Mouse (Mus musculus) neural tube, embryonic 15.5 days (tissue): Measurements from ENCODE around the gene Gm11939. TPM values are rescaled to one million over a fixed set of nuclear protein-coding genes. Genes with fewer than 3 reads are reported as not detected.

Source experiments
- ATAC-seq: fragments of 200-750 bp; cut with Nextera tagmentation; 2 replicates; pipeline ENCODE4 v1.8.0; 2017; ENCODE audit warnings: mild to moderate bottlenecking, moderate TSS enrichment, moderate library complexity; ENCODE audit not compliant: low FRiP score
- H3K27ac ChIP-seq: fragments of 300-500 bp; sonication (generic); replicated peaks from 2 replicates; pipeline ENCODE4 v1.5.1; 2015; ENCODE audit warnings: mild to moderate bottlenecking, inconsistent platforms
- H3K27me3 ChIP-seq: fragments of 300-500 bp; sonication (generic); replicated peaks from 2 replicates; pipeline ENCODE4 v1.6.1; 2015; ENCODE audit warnings: inconsistent platforms
- H3K36me3 ChIP-seq: fragments of 300-500 bp; sonication (generic); 2 replicates; pipeline ENCODE4 v1.6.1; 2015; ENCODE audit warnings: inconsistent platforms
- H3K4me1 ChIP-seq: fragments of 300-500 bp; sonication (generic); 2 replicates; pipeline ENCODE4 v1.6.1; 2015; ENCODE audit warnings: inconsistent platforms
- H3K4me2 ChIP-seq: fragments of 300-500 bp; sonication (generic); 2 replicates; pipeline ENCODE4 v1.6.1; 2015; ENCODE audit warnings: inconsistent platforms, mild to moderate bottlenecking, moderate library complexity
- H3K4me3 ChIP-seq: fragments of 300-500 bp; sonication (generic); replicated peaks from 2 replicates; pipeline ENCODE4 v1.5.1; 2015; ENCODE audit warnings: mild to moderate bottlenecking, inconsistent platforms
- H3K9ac ChIP-seq: fragments of 300-500 bp; sonication (generic); replicated peaks from 2 replicates; pipeline ENCODE4 v1.6.1; 2015; ENCODE audit warnings: mild to moderate bottlenecking, inconsistent platforms
- H3K9me3 ChIP-seq: fragments of 300-500 bp; sonication (generic); replicated peaks from 2 replicates; pipeline ENCODE4 v1.6.1; 2016; ENCODE audit warnings: inconsistent platforms
- WGBS: fragments of 180-500 bp; shearing (Covaris S2); methylation state at CpG from one replicate; pipeline ENCODE4 v1.1.7; 2015; ENCODE audit warnings: mixed read lengths; 5-methylcytosine and 5-hydroxymethylcytosine counted together
- polyA plus RNA-seq: library from polyadenylated mRNA; unstranded; fragments of >200 nt; fragmentation: Nextera tagmentation; extraction: Ambion mirVana; gene quantifications from 2 replicates; pipeline ENCODE4 v1.2.1, GENCODE M21; 2015

Gm11939 gene
- polyA plus RNA-seq, 1 experiment from 2014 or later, result not detected

- H3K27me3 ChIP-seq, result no peaks in the 10 kb centered on the region
- no peak overlapping the region for H3K27ac ChIP-seq
- H3K9ac ChIP-seq, result no peak overlapping the region
- no peak overlapping the region for H3K4me3 ChIP-seq
- WGBS, result 80% methylated on average over 6 of the region's 6 CpGs
- H3K36me3 ChIP-seq, result no peaks in the 10 kb centered on the region
- no peak for ATAC-seq
- H3K4me2 ChIP-seq, result no peak overlapping the region
- H3K4me1 ChIP-seq, result no peaks in the 10 kb centered on the region
- H3K9me3 ChIP-seq, result no peaks in the 10 kb centered on the region
These were observed 3.3 kb upstream of the Gm11939 start for GRCm38 (mm10) chr11:99562580-99562979.

GRCm38 (mm10) chr11:99557976-99558745, 1.1 kb downstream of the Gm11939 start:
- no peak overlapping the region for H3K9ac ChIP-seq
- no peaks in the 10 kb centered on the region for H3K27me3 ChIP-seq
- no peaks in the 10 kb centered on the region for H3K9me3 ChIP-seq
- H3K27ac ChIP-seq, result no peak overlapping the region
- no peak for ATAC-seq
- H3K36me3 ChIP-seq, result no peaks in the 10 kb centered on the region
- no peak overlapping the region for H3K4me3 ChIP-seq
- WGBS, result 86% methylated on average over 3 of the region's 3 CpGs
- H3K4me2 ChIP-seq, result no peak overlapping the region
- no peaks in the 10 kb centered on the region for H3K4me1 ChIP-seq

DNA sequence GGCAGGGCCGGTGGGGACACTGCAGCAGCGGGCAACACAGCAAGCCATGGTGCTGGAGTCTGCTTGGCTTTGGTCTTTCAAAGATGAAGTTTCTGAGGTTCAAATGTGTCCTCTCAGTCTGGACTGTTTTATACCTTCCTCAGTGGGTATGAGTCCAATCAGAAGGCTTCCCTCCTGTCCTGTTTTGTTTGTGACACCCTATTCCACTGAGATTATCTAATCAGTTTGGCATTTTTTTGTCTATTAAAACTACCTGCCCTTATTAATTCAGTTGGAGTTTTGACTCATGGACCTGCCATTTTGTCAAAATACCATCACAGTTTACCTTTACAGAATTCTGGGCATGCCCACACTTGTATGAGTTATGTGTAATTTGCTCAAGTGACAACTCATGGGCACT, 2.5 kb downstream of the Gm11939 start, which contains the start of gene Krtap3-2:
Krtap3-2 (minus strand) TSS at position 101 of the 400 bp plus-strand sequence.
- Histone ChIP-seq H3K9ac (no peak within 1 kb of the TSS), H3K4me1 (no peaks in the 10 kb centered on the region), H3K27ac (no peak within 1 kb of the TSS), H3K4me3 (no peak within 1 kb of the TSS), H3K27me3 (no peaks in the 10 kb centered on the region), H3K4me2 (no peak within 1 kb of the TSS), H3K9me3 (no peaks in the 10 kb centered on the region), H3K36me3 (no peaks in the 10 kb centered on the region)
- 87% methylated on average over 2 of the region's 2 CpGs for WGBS
- no peak for ATAC-seq

DNA sequence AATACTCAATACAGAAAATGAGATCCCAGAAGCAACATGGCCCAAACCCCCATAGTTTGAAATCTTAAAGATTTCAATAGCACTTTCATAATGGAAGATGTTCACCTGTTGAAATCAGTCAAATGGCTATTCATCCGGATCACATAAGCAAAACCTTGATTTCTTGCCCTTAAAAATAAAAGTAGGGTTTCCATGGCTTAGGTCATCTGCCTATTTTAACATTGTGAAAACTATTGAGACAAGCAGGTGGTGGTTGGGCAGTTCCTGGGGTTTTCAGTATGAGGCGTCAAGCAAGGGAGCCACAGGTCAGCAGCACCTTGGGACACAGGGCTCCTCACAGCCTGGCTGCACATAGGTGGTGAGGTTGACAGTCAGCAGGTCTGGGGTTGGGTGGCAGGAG, 3.1 kb downstream of the Gm11939 start:
- no peak overlapping the region for H3K9ac ChIP-seq
- 94% methylated on average over 2 of the region's 2 CpGs for whole genome bisulfite sequencing
- H3K4me2 ChIP-seq, result no peak overlapping the region
- H3K4me1 ChIP-seq, result no peaks in the 10 kb centered on the region
- H3K27ac ChIP-seq, result no peak overlapping the region
- H3K27me3 ChIP-seq, result no peaks in the 10 kb centered on the region
- no peaks in the 10 kb centered on the region for H3K36me3 ChIP-seq
- no peak overlapping the region for H3K4me3 ChIP-seq
- no peaks in the 10 kb centered on the region for H3K9me3 ChIP-seq
- ATAC-seq, result no peak

DNA sequence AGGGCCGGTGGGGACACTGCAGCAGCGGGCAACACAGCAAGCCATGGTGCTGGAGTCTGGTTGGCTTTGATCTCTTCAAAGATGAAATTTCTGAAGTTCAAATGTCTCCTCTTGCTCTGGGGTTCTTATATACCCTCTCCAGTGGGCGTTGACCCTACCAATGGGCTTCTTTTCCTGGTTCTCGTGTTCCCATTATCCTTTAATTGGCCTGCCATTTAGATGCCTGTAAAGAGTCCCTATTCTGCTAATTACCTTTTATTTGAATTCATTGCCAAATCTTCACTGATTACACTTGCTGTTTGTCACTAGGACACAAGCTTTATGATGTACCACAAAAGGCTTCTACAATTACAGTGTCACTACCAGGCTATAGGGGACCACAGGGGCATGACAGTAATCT, 8.5 kb downstream of the Gm11939 start, which contains the start of gene Krtap3-3:
Krtap3-3 (minus strand) TSS at position 101 of the 400 bp plus-strand sequence.
- Histone ChIP-seq H3K27ac (no peak within 1 kb of the TSS), H3K36me3 (no peaks in the 10 kb centered on the region), H3K4me2 (no peak within 1 kb of the TSS), H3K9ac (no peak within 1 kb of the TSS), H3K27me3 (no peaks in the 10 kb centered on the region), H3K4me1 (no peaks in the 10 kb centered on the region), H3K4me3 (no peak within 1 kb of the TSS), H3K9me3 (no peaks in the 10 kb centered on the region)
- WGBS, result 30% methylated on average over 4 of the region's 4 CpGs
- no peak for ATAC-seq

DNA sequence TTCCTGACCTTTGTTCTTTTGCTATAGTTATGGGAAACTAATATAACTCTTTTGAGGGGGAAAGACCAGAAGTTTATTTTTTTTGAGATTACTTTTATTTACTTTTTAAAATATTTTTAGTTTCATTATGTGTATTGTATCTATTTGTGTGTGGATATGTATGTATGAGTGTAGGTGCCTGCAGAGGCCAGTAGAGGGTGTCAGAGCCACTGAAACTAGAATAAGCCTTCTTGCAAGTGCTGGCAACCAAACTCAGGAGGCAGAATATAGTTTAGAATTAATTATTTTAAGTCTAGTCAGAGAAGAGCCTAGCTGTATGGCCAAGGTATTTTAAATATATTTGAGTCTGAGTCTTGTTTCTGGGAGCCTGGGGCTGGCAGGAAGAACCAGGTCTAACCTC, 11.4 kb downstream of the Gm11939 start:
- no peak overlapping the region for H3K27ac ChIP-seq

GRCm38 (mm10) chr11:99539721-99540120, 19.5 kb downstream of the Gm11939 start:
- H3K4me3 ChIP-seq, result no peak overlapping the region
- WGBS, result 66% methylated on average over 9 of the region's 9 CpGs
- no peak overlapping the region for H3K9ac ChIP-seq
- no peaks in the 10 kb centered on the region for H3K36me3 ChIP-seq
- H3K9me3 ChIP-seq, result no peaks in the 10 kb centered on the region
- no peak overlapping the region for H3K27ac ChIP-seq
- no peak for ATAC-seq
- H3K27me3 ChIP-seq, result no peaks in the 10 kb centered on the region
- no peaks in the 10 kb centered on the region; the same call in 1 of the 2 replicates for H3K4me1 ChIP-seq
- peak overlapping the region; percentile 1; the same call in 1 of the 2 replicates for H3K4me2 ChIP-seq

More for the DNA sequence above, 11.4 kb downstream of the Gm11939 start:
- Histone ChIP-seq H3K4me3 (no peak overlapping the region), H3K27me3 (no peaks in the 10 kb centered on the region), H3K36me3 (no peaks in the 10 kb centered on the region), H3K9me3 (no peaks in the 10 kb centered on the region), H3K4me2 (no peak overlapping the region), H3K9ac (no peak overlapping the region), H3K4me1 (no peaks in the 10 kb centered on the region)
- no peak for ATAC-seq

DNA sequence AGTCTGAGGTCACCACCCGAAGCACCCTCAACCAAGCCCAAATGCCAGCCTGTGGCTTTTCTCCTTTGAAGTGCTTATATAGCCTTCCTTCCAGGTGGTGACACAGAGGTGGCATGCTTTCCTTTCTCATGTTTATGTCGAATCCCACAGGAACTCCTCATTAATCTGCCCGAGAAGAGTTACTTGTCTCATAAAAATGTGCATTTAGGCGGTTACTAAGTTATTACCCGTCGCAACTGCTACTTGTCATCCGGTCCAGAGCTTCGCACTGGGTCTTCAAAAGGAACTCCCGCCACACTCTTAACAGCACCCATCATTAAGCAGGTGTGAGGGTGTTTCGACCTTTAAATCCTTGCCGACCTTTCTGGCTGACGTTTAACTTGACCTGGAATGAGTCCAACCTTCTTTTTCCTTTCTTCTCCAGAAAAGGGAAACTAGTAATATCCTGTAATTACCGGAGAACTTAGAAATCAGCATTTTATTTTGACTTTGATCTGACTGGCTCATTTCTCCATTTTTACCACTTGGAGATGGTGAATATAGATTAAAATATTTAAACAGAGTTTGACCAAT, 37.9 kb downstream of the Gm11939 start, which contains the start of gene Krt39:
Krt39 (minus strand) TSS at position 51 of the 573 bp plus-strand sequence.
- WGBS, result 77% methylated on average over 13 of the region's 13 CpGs
- H3K9ac ChIP-seq, result no peak within 1 kb of the TSS
- ATAC-seq, result no peak
- H3K9me3 ChIP-seq, result no peaks in the 10 kb centered on the region
- H3K27ac ChIP-seq, result no peak within 1 kb of the TSS
- H3K27me3 ChIP-seq, result no peaks in the 10 kb centered on the region
- H3K4me2 ChIP-seq, result no peak within 1 kb of the TSS
- no peaks in the 10 kb centered on the region for H3K4me1 ChIP-seq
- no peak within 1 kb of the TSS for H3K4me3 ChIP-seq
- no peaks in the 10 kb centered on the region for H3K36me3 ChIP-seq

DNA sequence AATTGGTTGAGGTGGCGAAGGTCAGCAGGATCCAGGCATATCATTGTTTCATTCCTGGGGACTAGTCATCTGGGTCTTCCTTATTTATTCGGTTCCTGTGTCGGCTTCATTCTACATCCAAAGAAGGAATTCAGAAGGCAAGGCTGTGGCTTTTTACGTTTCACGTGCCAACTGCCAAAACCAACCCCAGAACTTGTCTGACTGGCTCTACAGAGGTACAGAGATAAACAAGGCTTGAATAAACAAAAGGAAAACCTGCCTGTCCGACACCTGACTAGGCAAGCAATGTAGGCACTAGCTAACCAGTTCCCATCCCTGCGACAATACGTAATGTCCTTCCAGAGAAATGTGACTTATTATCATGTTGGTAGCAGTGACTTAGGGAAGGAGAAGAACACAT, 45.2 kb downstream of the Gm11939 start:
- Histone ChIP-seq H3K27ac (no peak overlapping the region), H3K27me3 (no peaks in the 10 kb centered on the region), H3K9me3 (no peaks in the 10 kb centered on the region), H3K4me2 (no peak overlapping the region), H3K36me3 (no peaks in the 10 kb centered on the region), H3K9ac (no peak overlapping the region), H3K4me3 (no peak overlapping the region), H3K4me1 (no peaks in the 10 kb centered on the region)
- ATAC-seq, result no peak
- 90% methylated on average over 8 of the region's 8 CpGs for WGBS

Other genes starting within 250 kb of the Gm11939 start
- 0.61 and 0.77 TPM in 2 replicates for gene Krt25, start 236.5 kb downstream of the Gm11939 start, polyA plus RNA-seq
- 0.19 and 0.26 TPM in 2 replicates for gene Krt26, start 221.5 kb downstream of the Gm11939 start, polyA plus RNA-seq
- 0.19 and 0.33 TPM in 2 replicates for gene Krt27, start 208.4 kb downstream of the Gm11939 start, polyA plus RNA-seq
- gene Krt28, start 184.6 kb downstream of the Gm11939 start, polyA plus RNA-seq, result 0.36 and 0.50 TPM in 2 replicates
- gene Krt10, start 170.1 kb downstream of the Gm11939 start, polyA plus RNA-seq, result 31.6 and 31.8 TPM in 2 replicates
- 0.11 and 0.12 TPM in 2 replicates for gene Krt12, start 137.2 kb downstream of the Gm11939 start, polyA plus RNA-seq
- 0.08 and 5.4 TPM in 2 replicates for gene Krt20, start 121.3 kb downstream of the Gm11939 start, polyA plus RNA-seq
- gene Krt23, start 66.3 kb downstream of the Gm11939 start, polyA plus RNA-seq, result 0.15 and 0.93 TPM in 2 replicates
- not detected in 2 replicates for gene Krt39, start 38.1 kb downstream of the Gm11939 start, polyA plus RNA-seq
- not detected in 2 replicates for gene Krt40, start 16.3 kb downstream of the Gm11939 start, polyA plus RNA-seq
- gene Krtap3-3, start 8.6 kb downstream of the Gm11939 start, polyA plus RNA-seq, result not detected in 2 replicates
- gene Krtap3-2, start 2.6 kb downstream of the Gm11939 start, polyA plus RNA-seq, result not detected in 2 replicates
- 0.43 TPM in 1 of 2 replicates, not detected in the other for gene Krtap3-1, start 7.2 kb upstream of the Gm11939 start, polyA plus RNA-seq
- not detected in 2 replicates for gene Krtap1-5, start 21.6 kb upstream of the Gm11939 start, polyA plus RNA-seq
- not detected in 2 replicates for gene Krtap1-4, start 24.2 kb upstream of the Gm11939 start, polyA plus RNA-seq
- gene Krtap1-3, start 31.9 kb upstream of the Gm11939 start, polyA plus RNA-seq, result not detected in 2 replicates
- gene Krtap9-3, start 38.6 kb upstream of the Gm11939 start, polyA plus RNA-seq, result not detected in 2 replicates
- not detected in 2 replicates for gene Gm11938, start 43.8 kb upstream of the Gm11939 start, polyA plus RNA-seq
- not detected in 2 replicates for gene Gm11937, start 50.7 kb upstream of the Gm11939 start, polyA plus RNA-seq
- not detected in 2 replicates for gene Krtap2-4, start 55.4 kb upstream of the Gm11939 start, polyA plus RNA-seq
- not detected in 2 replicates for gene Gm11562, start 61.0 kb upstream of the Gm11939 start, polyA plus RNA-seq
- not detected in 2 replicates for gene Krtap4-1, start 68.8 kb upstream of the Gm11939 start, polyA plus RNA-seq
- gene Krtap4-2, start 75.6 kb upstream of the Gm11939 start, polyA plus RNA-seq, result not detected in 2 replicates
- gene Krtap4-7, start 84.6 kb upstream of the Gm11939 start, polyA plus RNA-seq, result not detected in 2 replicates
- gene Gm11555, start 90.8 kb upstream of the Gm11939 start, polyA plus RNA-seq, result not detected in 2 replicates
- gene Gm11563, start 99.5 kb upstream of the Gm11939 start, polyA plus RNA-seq, result not detected in 2 replicates
- not detected in 2 replicates for gene Krtap4-6, start 106.5 kb upstream of the Gm11939 start, polyA plus RNA-seq
- gene Gm14190, start 131.3 kb upstream of the Gm11939 start, polyA plus RNA-seq, result not detected in 2 replicates
- gene Gm14180, start 174.8 kb upstream of the Gm11939 start, polyA plus RNA-seq, result not detected in 2 replicates
- gene Gm11595, start 213.4 kb upstream of the Gm11939 start, polyA plus RNA-seq, result not detected in 2 replicates
- gene Krtap4-8, start 221.2 kb upstream of the Gm11939 start, polyA plus RNA-seq, result not detected in 2 replicates
- gene Krtap4-9, start 225.7 kb upstream of the Gm11939 start, polyA plus RNA-seq, result not detected in 2 replicates
- gene Gm11596, start 234.0 kb upstream of the Gm11939 start, polyA plus RNA-seq, result not detected in 2 replicates
- not detected in 2 replicates for gene Gm11569, start 239.5 kb upstream of the Gm11939 start, polyA plus RNA-seq
- not detected in 2 replicates for gene Gm11554, start 245.0 kb upstream of the Gm11939 start, polyA plus RNA-seq